Mouse (Mus musculus) hindlimb bud, embryonic 11.5 days (tissue): ENCODE measurements around the gene Serinc4.
A peak's percentile ranks its signal among the peaks of the same experiment; 100 is the strongest.

Source experiments
- DNase-seq: peaks from one replicate; pipeline ENCODE4 v3.0.0-alpha.2; 2012; ENCODE audit warnings: low read depth, low spot score; ENCODE audit errors: extremely low spot score

Gene Serinc4

GRCm38 (mm10) chr2:121448136-121448535 is 8.4 kb downstream of the Serinc4 start:
- no peak for DNase-seq

- no peak for DNase-seq
Measured at GRCm38 (mm10) chr2:121447006-121447405, 9.6 kb downstream of the Serinc4 start.

GRCm38 (mm10) chr2:121446506-121446905 is 10.1 kb downstream of the Serinc4 start:
- DNase-seq: no peak

- DNase-seq: no peak
Measured at GRCm38 (mm10) chr2:121445117-121445516, 11.5 kb downstream of the Serinc4 start.

GRCm38 (mm10) chr2:121444178-121444577 is 12.4 kb downstream of the Serinc4 start, which contains the start of gene Ell3:
Gene Ell3, minus strand, starts transcription at chr2:121444278.
- DNase-seq: no peak

- DNase-seq: no peak
Measured at GRCm38 (mm10) chr2:121443068-121443349, 13.6 kb downstream of the Serinc4 start.

GRCm38 (mm10) chr2:121442259-121443067 is 14.1 kb downstream of the Serinc4 start:
- no peak for DNase-seq

GRCm38 (mm10) chr2:121441800-121442199 is 14.8 kb downstream of the Serinc4 start:
- no peak for DNase-seq

GRCm38 (mm10) chr2:121440834-121441605 is 15.6 kb downstream of the Serinc4 start:
- no peak for DNase-seq

- no peak for DNase-seq
Measured at GRCm38 (mm10) chr2:121439746-121440145, 16.8 kb downstream of the Serinc4 start.

GRCm38 (mm10) chr2:121434854-121435253 is 21.7 kb downstream of the Serinc4 start:
- no peak for DNase-seq

- DNase-seq: no peak
Measured at GRCm38 (mm10) chr2:121425890-121426289, 30.7 kb downstream of the Serinc4 start.

- DNase-seq: no peak
Measured at GRCm38 (mm10) chr2:121423166-121423565, 33.4 kb downstream of the Serinc4 start.

GRCm38 (mm10) chr2:121418476-121418875 is 38.1 kb downstream of the Serinc4 start:
- DNase-seq: no peak

- DNase-seq: no peak
Measured at GRCm38 (mm10) chr2:121416356-121416755, 40.2 kb downstream of the Serinc4 start.

GRCm38 (mm10) chr2:121415591-121415990 is 41.0 kb downstream of the Serinc4 start:
- no peak for DNase-seq

GRCm38 (mm10) chr2:121415103-121415502 is 41.5 kb downstream of the Serinc4 start:
- DNase-seq: no peak

- DNase-seq: no peak
Measured at GRCm38 (mm10) chr2:121414139-121414685, 42.4 kb downstream of the Serinc4 start.

- peak; percentile 66 for DNase-seq
Measured at GRCm38 (mm10) chr2:121413387-121414042, 43.1 kb downstream of the Serinc4 start, which contains the start of the genes Pdia3 and Catsper2. Gene Pdia3, plus strand, starts transcription at chr2:121413775. Gene Catsper2, minus strand, starts transcription at chr2:121413792.

GRCm38 (mm10) chr2:121412843-121413386 is 43.7 kb downstream of the Serinc4 start:
- DNase-seq: no peak

- DNase-seq: no peak
Measured at GRCm38 (mm10) chr2:121408160-121408559, 48.4 kb downstream of the Serinc4 start.
